Mouse (Mus musculus) heart, postnatal 0 days (tissue): ENCODE results near the gene Tmem206. TPM values are rescaled to one million over a fixed set of nuclear protein-coding genes. Genes with fewer than 3 reads are reported as not detected.
A peak's percentile ranks its signal among the peaks of the same experiment; 100 is the strongest.

ENCODE experiments used
- ATAC-seq: fragments of 200-750 bp; cut with Nextera tagmentation; 2 replicates; pipeline ENCODE4 v1.8.0; 2017; ENCODE audit warnings: low read depth, moderate number of reproducible peaks, moderate library complexity; ENCODE audit not compliant: insufficient read depth
- DNase-seq: peaks from one replicate; pipeline ENCODE4 v3.0.0-alpha.2; 2016; ENCODE audit warnings: low spot score
- H3K27ac ChIP-seq: fragments of 300-500 bp; sonication (generic); 2 replicates; pipeline ENCODE4 v1.5.1; 2014; ENCODE audit warnings: low read depth, mild to moderate bottlenecking
- H3K27me3 ChIP-seq: fragments of 300-500 bp; sonication (generic); 2 replicates; pipeline ENCODE4 v1.6.1; 2014; ENCODE audit warnings: low read length, mixed read lengths; ENCODE audit not compliant: control insufficient read depth, insufficient read depth
- H3K36me3 ChIP-seq: fragments of 300-500 bp; sonication (generic); replicated peaks from 2 replicates; pipeline ENCODE4 v1.6.1; 2014; ENCODE audit warnings: low read length, mixed read lengths; ENCODE audit not compliant: control insufficient read depth, insufficient read depth
- H3K4me1 ChIP-seq: fragments of 300-500 bp; sonication (generic); 2 replicates; pipeline ENCODE4 v1.6.1; 2014; ENCODE audit warnings: antibody characterized with exemption; ENCODE audit not compliant: control insufficient read depth, insufficient read depth
- H3K4me2 ChIP-seq: fragments of 300-500 bp; sonication (generic); 2 replicates; pipeline ENCODE4 v1.6.1; 2014; ENCODE audit warnings: low read depth, mild to moderate bottlenecking, low read length, moderate library complexity
- H3K4me3 ChIP-seq: fragments of 300-500 bp; sonication (generic); 2 replicates; pipeline ENCODE4 v1.5.1; 2014; ENCODE audit warnings: low read depth, low read length
- H3K9ac ChIP-seq: fragments of 300-500 bp; sonication (generic); replicated peaks from 2 replicates; pipeline ENCODE4 v1.6.1; 2014; ENCODE audit warnings: low read depth, low read length, mixed read lengths
- H3K9me3 ChIP-seq: fragments of 300-500 bp; sonication (generic); replicated peaks from 2 replicates; pipeline ENCODE4 v1.6.1; 2016; ENCODE audit warnings: low read length; ENCODE audit not compliant: control insufficient read depth
- CTCF ChIP-seq: IDR thresholded peaks from 2 replicates; pipeline ENCODE4 v1.5.1; 2016; ENCODE audit warnings: antibody characterized with exemption, control low read depth, low read depth
- EP300 ChIP-seq: IDR thresholded peaks from 2 replicates; pipeline ENCODE4 v1.6.1; 2016; ENCODE audit warnings: antibody characterized with exemption, low read depth
- WGBS: fragments of 180-500 bp; shearing (Covaris S2); extraction: QIAGEN DNeasy Blood & Tissue Kit; methylation state at CpG from one replicate; pipeline ENCODE4 v1.1.7; 2014; 5-methylcytosine and 5-hydroxymethylcytosine counted together
- polyA plus RNA-seq: library from polyadenylated mRNA; unstranded; fragments of >200 nt; fragmentation: Nextera tagmentation; extraction: Ambion mirVana; gene quantifications from 2 replicates; pipeline ENCODE4 v1.2.1, GENCODE M21; 2015
- total RNA-seq: library from RNA; depleted of rRNA; stranded (reverse); fragments of >200 nt; gene quantifications from 2 replicates; pipeline ENCODE4 v1.2.3, GENCODE M21; 2014; ENCODE audit warnings: low replicate concordance

Tmem206 gene
- total and polyA plus RNA-seq, 2 experiments from 2014 or later = 5.3 to 10.9 TPM

- no peak for DNase-seq
- H3K9ac ChIP-seq = no peak overlapping the region
- no peak overlapping the region for H3K4me3 ChIP-seq
- peak overlapping the region; percentile 30; the same call in 1 of the 2 replicates for H3K27ac ChIP-seq
- TF ChIP-seq CTCF = no peak
- no peak for TF ChIP-seq EP300
- ATAC-seq = no peak
- H3K4me2 ChIP-seq = no peak overlapping the region
- WGBS = 27% methylated on average over 4 of the region's 4 CpGs
- H3K4me1 ChIP-seq = peaks cover 32% of the 10 kb centered on the region
- H3K27me3 ChIP-seq = no peaks in the 10 kb centered on the region
- H3K9me3 ChIP-seq = no peaks in the 10 kb centered on the region
- H3K36me3 ChIP-seq = no peaks in the 10 kb centered on the region
These were observed 23.8 kb upstream of the Tmem206 start for GRCm38 (mm10) chr1:191301903-191302302.

- Histone ChIP-seq H3K9ac (no peak overlapping the region), H3K4me2 (no peak overlapping the region), H3K9me3 (no peaks in the 10 kb centered on the region), H3K4me3 (no peak overlapping the region), H3K36me3 (peaks cover 10% of the 10 kb centered on the region; the same call in 1 of the 2 replicates), H3K27me3 (no peaks in the 10 kb centered on the region), H3K4me1 (peaks cover 24% of the 10 kb centered on the region), H3K27ac (peak overlapping the region; percentile 47; the same call in 1 of the 2 replicates)
- WGBS = 46% methylated on average over 3 of the region's 3 CpGs
- ATAC-seq = no peak
- DNase-seq = no peak
- TF ChIP-seq EP300 (no peak), CTCF (no peak)
These were observed 22.0 kb upstream of the Tmem206 start for GRCm38 (mm10) chr1:191303736-191304135.

GRCm38 (mm10) chr1:191304216-191304615, 21.5 kb upstream of the Tmem206 start:
- ATAC-seq (no peak), DNase-seq (no peak)
- WGBS = 63% methylated on average over 6 of the region's 6 CpGs
- Histone ChIP-seq H3K36me3 (peaks cover 10% of the 10 kb centered on the region; the same call in 1 of the 2 replicates), H3K27me3 (no peaks in the 10 kb centered on the region), H3K4me3 (no peak overlapping the region), H3K27ac (no peak overlapping the region), H3K4me2 (no peak overlapping the region), H3K4me1 (peaks cover 20% of the 10 kb centered on the region), H3K9ac (no peak overlapping the region), H3K9me3 (no peaks in the 10 kb centered on the region)
- TF ChIP-seq EP300 = no peak
- no peak for TF ChIP-seq CTCF

GRCm38 (mm10) chr1:191305610-191306009, 20.1 kb upstream of the Tmem206 start:
- no peaks in the 10 kb centered on the region for H3K27me3 ChIP-seq
- TF ChIP-seq CTCF (peak; percentile 27), EP300 (no peak)
- H3K4me1 ChIP-seq = peaks cover 14% of the 10 kb centered on the region
- H3K27ac ChIP-seq = no peak overlapping the region
- H3K9me3 ChIP-seq = no peaks in the 10 kb centered on the region
- peaks cover 13% of the 10 kb centered on the region; the same call in 1 of the 2 replicates for H3K36me3 ChIP-seq
- 79% methylated on average over 7 of the region's 7 CpGs for WGBS
- H3K9ac ChIP-seq = no peak overlapping the region
- H3K4me3 ChIP-seq = no peak overlapping the region
- ATAC-seq (no peak), DNase-seq (no peak)
- no peak overlapping the region for H3K4me2 ChIP-seq

- Histone ChIP-seq H3K27me3 (no peaks in the 10 kb centered on the region), H3K27ac (no peak overlapping the region), H3K9me3 (no peaks in the 10 kb centered on the region), H3K36me3 (peaks cover 13% of the 10 kb centered on the region; the same call in 1 of the 2 replicates), H3K9ac (no peak overlapping the region), H3K4me3 (no peak overlapping the region), H3K4me1 (peaks cover 14% of the 10 kb centered on the region), H3K4me2 (no peak overlapping the region)
- 87% methylated on average over 9 of the region's 9 CpGs for WGBS
- ATAC-seq = no peak
- DNase-seq = no peak
- no peak for TF ChIP-seq EP300
- peak; percentile 20; the same call in 1 of the 2 replicates for TF ChIP-seq CTCF
These were observed 19.4 kb upstream of the Tmem206 start for GRCm38 (mm10) chr1:191306316-191306715.
